Mouse (Mus musculus) stomach, postnatal 0 days (tissue): ENCODE data around the gene Sav1. TPM values are rescaled to one million over a fixed set of nuclear protein-coding genes. Genes with fewer than 3 reads are reported as not detected.

Experiments
- ATAC-seq: fragments of 200-750 bp; cut with Nextera tagmentation; 2 replicates; pipeline ENCODE4 v1.8.0; 2017; ENCODE audit not compliant: low FRiP score, low TSS enrichment
- DNase-seq: peaks from one replicate; pipeline ENCODE4 v3.0.0-alpha.2; 2016; ENCODE audit warnings: low spot score
- H3K27ac ChIP-seq: fragments of 300-500 bp; sonication (generic); replicated peaks from 2 replicates; pipeline ENCODE4 v1.5.1; 2014; ENCODE audit warnings: mild to moderate bottlenecking, control low read depth
- H3K27me3 ChIP-seq: fragments of 300-500 bp; sonication (generic); 2 replicates; pipeline ENCODE4 v1.6.1; 2014; ENCODE audit warnings: low read length; ENCODE audit not compliant: control insufficient read depth, insufficient read depth
- H3K36me3 ChIP-seq: fragments of 300-500 bp; sonication (generic); 2 replicates; pipeline ENCODE4 v1.6.1; 2014; ENCODE audit warnings: low read length, mixed read lengths; ENCODE audit not compliant: control insufficient read depth, insufficient read depth
- H3K4me1 ChIP-seq: fragments of 300-500 bp; sonication (generic); replicated peaks from 2 replicates; pipeline ENCODE4 v1.6.1; 2014; ENCODE audit warnings: antibody characterized with exemption; ENCODE audit not compliant: control insufficient read depth, insufficient read depth
- H3K4me2 ChIP-seq: fragments of 300-500 bp; sonication (generic); replicated peaks from 2 replicates; pipeline ENCODE4 v1.6.1; 2014; ENCODE audit warnings: low read depth, mild to moderate bottlenecking, control low read depth, moderate library complexity
- H3K4me3 ChIP-seq: fragments of 300-500 bp; sonication (generic); 2 replicates; pipeline ENCODE4 v1.5.1; 2014; ENCODE audit warnings: low read depth, low read length, control low read depth
- H3K9ac ChIP-seq: fragments of 300-500 bp; sonication (generic); 2 replicates; pipeline ENCODE4 v1.6.1; 2014; ENCODE audit warnings: mild to moderate bottlenecking, low read length, control low read depth, mixed read lengths
- H3K9me3 ChIP-seq: fragments of 300-500 bp; sonication (generic); 2 replicates; pipeline ENCODE4 v1.6.1; 2016; ENCODE audit warnings: low read length; ENCODE audit not compliant: control insufficient read depth
- CTCF ChIP-seq: IDR thresholded peaks from 2 replicates; pipeline ENCODE4 v1.5.1; 2016; ENCODE audit warnings: antibody characterized with exemption, low read depth, mild to moderate bottlenecking, moderate library complexity
- EP300 ChIP-seq: optimal IDR thresholded peaks from 2 replicates; pipeline ENCODE3; 2016; ENCODE audit warnings: antibody characterized with exemption
- WGBS: fragments of 180-500 bp; shearing (Covaris S2); extraction: QIAGEN DNeasy Blood & Tissue Kit; methylation state at CpG from one replicate; pipeline ENCODE4 v1.1.7; 2014; 5-methylcytosine and 5-hydroxymethylcytosine counted together
- polyA plus RNA-seq: library from polyadenylated mRNA; unstranded; fragments of >200 nt; fragmentation: Nextera tagmentation; extraction: Ambion mirVana; gene quantifications from 2 replicates; pipeline ENCODE4 v1.2.1, GENCODE M21; 2015

Gene Sav1
- polyA plus RNA-seq, 1 experiment from 2014 or later, result 4.2 TPM

GRCm38 (mm10) chr12:70011681-70012080 is 24.9 kb upstream of the Sav1 start:
- Histone ChIP-seq H3K27me3 (no peaks in the 10 kb centered on the region), H3K4me3 (no peak overlapping the region), H3K9ac (no peak overlapping the region), H3K9me3 (no peaks in the 10 kb centered on the region), H3K4me1 (no peaks in the 10 kb centered on the region), H3K4me2 (no peak overlapping the region), H3K27ac (no peak overlapping the region), H3K36me3 (peaks cover 4% of the 10 kb centered on the region; the same call in 1 of the 2 replicates)
- TF ChIP-seq EP300 (no peak), CTCF (no peak)
- ATAC-seq (no peak), DNase-seq (no peak)
- WGBS, result 56% methylated on average over 5 of the region's 5 CpGs

DNA sequence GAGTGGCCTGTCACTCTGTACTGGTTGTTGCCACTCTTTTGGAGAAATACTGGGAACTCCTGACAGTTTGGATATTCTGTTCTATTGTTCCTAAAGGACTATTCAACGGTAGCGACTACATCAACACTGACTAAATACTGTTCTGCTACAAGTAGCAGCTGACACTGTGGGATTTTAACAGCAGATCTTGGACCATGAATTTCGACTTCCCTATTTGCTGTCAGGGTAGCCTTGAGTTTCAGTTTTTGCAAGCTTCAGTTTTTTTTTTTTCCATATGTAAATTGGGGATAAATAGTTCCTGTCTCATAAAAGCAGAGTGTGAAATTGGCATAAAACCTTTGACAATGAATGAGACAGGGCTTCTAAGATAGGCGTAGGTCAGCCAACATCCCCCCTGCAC is 23.6 kb upstream of the Sav1 start:
- H3K9ac ChIP-seq, result no peak overlapping the region
- H3K4me2 ChIP-seq, result no peak overlapping the region
- WGBS, result 94% methylated on average over 4 of the region's 4 CpGs
- ATAC-seq (no peak), DNase-seq (no peak)
- no peak overlapping the region for H3K27ac ChIP-seq
- TF ChIP-seq EP300 (no peak), CTCF (no peak)
- no peaks in the 10 kb centered on the region for H3K27me3 ChIP-seq
- H3K9me3 ChIP-seq, result no peaks in the 10 kb centered on the region
- H3K36me3 ChIP-seq, result peaks cover 4% of the 10 kb centered on the region; the same call in 1 of the 2 replicates
- no peak overlapping the region for H3K4me3 ChIP-seq
- H3K4me1 ChIP-seq, result no peaks in the 10 kb centered on the region

DNA sequence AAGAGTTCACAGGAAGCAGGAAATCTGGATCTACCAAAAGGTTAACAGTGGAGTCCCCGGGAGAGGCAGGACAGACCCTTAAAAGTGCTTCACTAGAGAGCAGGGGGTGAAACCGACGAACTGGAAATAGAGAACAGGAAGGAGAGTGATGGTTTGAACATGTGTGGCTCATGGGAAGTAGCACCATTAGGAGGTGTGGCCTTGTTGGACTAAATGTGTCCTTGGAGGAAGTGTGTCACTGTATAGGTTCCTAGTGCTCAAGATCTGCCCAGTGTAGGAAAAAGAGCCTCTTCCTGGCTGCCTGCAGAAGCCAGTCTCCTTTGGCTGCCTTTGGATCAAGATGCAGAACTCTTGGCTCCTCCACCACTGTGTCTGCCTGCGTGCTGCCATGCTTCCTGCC is 18.3 kb upstream of the Sav1 start:
- H3K27me3 ChIP-seq, result no peaks in the 10 kb centered on the region
- no peaks in the 10 kb centered on the region for H3K4me1 ChIP-seq
- no peak overlapping the region for H3K9ac ChIP-seq
- WGBS, result 80% methylated on average over 4 of the region's 4 CpGs
- H3K4me3 ChIP-seq, result no peak overlapping the region
- DNase-seq (no peak), ATAC-seq (no peak)
- TF ChIP-seq CTCF, result no peak
- no peak overlapping the region for H3K27ac ChIP-seq
- H3K9me3 ChIP-seq, result no peaks in the 10 kb centered on the region
- no peaks in the 10 kb centered on the region for H3K36me3 ChIP-seq
- no peak overlapping the region for H3K4me2 ChIP-seq

- Histone ChIP-seq H3K4me3 (no peak overlapping the region), H3K27me3 (no peaks in the 10 kb centered on the region), H3K9me3 (no peaks in the 10 kb centered on the region), H3K27ac (no peak overlapping the region), H3K4me2 (no peak overlapping the region), H3K9ac (no peak overlapping the region), H3K4me1 (no peaks in the 10 kb centered on the region), H3K36me3 (no peaks in the 10 kb centered on the region)
- ATAC-seq, result no peak
- TF ChIP-seq EP300, result no peak
- TF ChIP-seq CTCF, result no peak
- WGBS, result 59% methylated on average over 13 of the region's 13 CpGs
- DNase-seq, result no peak
These were observed 11.6 kb upstream of the Sav1 start for GRCm38 (mm10) chr12:69998186-69998983.

DNA sequence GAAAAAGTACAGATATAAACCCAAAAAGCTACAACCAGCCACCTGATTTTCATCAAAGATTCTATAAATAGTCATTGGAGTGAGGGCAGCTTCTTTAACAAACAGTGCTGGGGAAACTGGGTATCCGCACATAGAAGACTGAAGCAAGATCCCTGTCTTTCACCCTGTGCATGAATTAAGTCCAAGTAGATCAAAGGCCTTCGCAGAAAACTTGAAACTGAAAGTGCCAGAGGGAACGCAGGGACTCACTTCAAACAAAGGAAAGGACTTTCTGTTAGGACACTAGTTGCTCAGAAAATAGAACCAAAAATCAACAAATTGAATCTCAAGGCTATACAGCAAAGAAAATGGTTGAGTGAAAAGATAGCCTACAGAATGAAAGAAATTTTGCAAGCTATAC is 8.6 kb upstream of the Sav1 start:
- WGBS, result 59% methylated on average over 3 of the region's 3 CpGs
- Histone ChIP-seq H3K9ac (no peak overlapping the region), H3K4me2 (no peak overlapping the region), H3K27me3 (no peaks in the 10 kb centered on the region), H3K36me3 (no peaks in the 10 kb centered on the region), H3K9me3 (no peaks in the 10 kb centered on the region), H3K4me1 (no peaks in the 10 kb centered on the region), H3K27ac (no peak overlapping the region), H3K4me3 (no peak overlapping the region)
- no peak for DNase-seq
- TF ChIP-seq CTCF, result no peak
- no peak for TF ChIP-seq EP300
- no peak for ATAC-seq

GRCm38 (mm10) chr12:69986241-69986762 is 500 bp downstream of the Sav1 start:
- Histone ChIP-seq H3K4me1 (no peaks in the 10 kb centered on the region), H3K4me3 (peak overlapping the region; percentile 83), H3K36me3 (no peaks in the 10 kb centered on the region; the same call in 1 of the 2 replicates), H3K4me2 (peak overlapping the region; percentile 84), H3K9me3 (no peaks in the 10 kb centered on the region), H3K27me3 (no peaks in the 10 kb centered on the region), H3K27ac (peak overlapping the region; percentile 94), H3K9ac (peak overlapping the region; percentile 92)
- DNase-seq (peak; percentile 53), ATAC-seq (peak; percentile 30)
- WGBS, result 1% methylated on average over 36 of the region's 36 CpGs
- TF ChIP-seq EP300 (no peak), CTCF (no peak)
